Mouse (Mus musculus) midbrain, embryonic 11.5 days (tissue): Measurements from ENCODE around the gene Naglu. TPM values are rescaled to one million over a fixed set of nuclear protein-coding genes. Genes with fewer than 3 reads are reported as not detected.
A peak's percentile ranks its signal among the peaks of the same experiment; 100 is the strongest.
"Not testable (repeated sequence)": the region's sequence is repeated elsewhere in the genome, so short reads cannot be mapped to it uniquely, and the experiment has no call there.

Experiments used
- ATAC-seq: fragments of 200-750 bp; cut with Nextera tagmentation; 2 replicates; pipeline ENCODE4 v1.8.0; 2017; ENCODE audit warnings: moderate TSS enrichment, moderate library complexity; ENCODE audit not compliant: low FRiP score
- DNase-seq: peaks from one replicate; pipeline ENCODE4 v3.0.0; 2015; ENCODE audit warnings: low spot score; ENCODE audit errors: missing footprints
- H3K27ac ChIP-seq: fragments of 300-500 bp; sonication (generic); 2 replicates; pipeline ENCODE4 v1.5.1; 2014; ENCODE audit warnings: low read depth, low read length
- H3K27me3 ChIP-seq: fragments of 300-500 bp; sonication (generic); 2 replicates; pipeline ENCODE4 v1.6.1; 2014; ENCODE audit warnings: mild to moderate bottlenecking, low read length, moderate library complexity, mixed read lengths; ENCODE audit not compliant: control insufficient read depth, insufficient read depth
- H3K36me3 ChIP-seq: fragments of 300-500 bp; sonication (generic); 2 replicates; pipeline ENCODE4 v1.6.1; 2014; ENCODE audit warnings: mild to moderate bottlenecking, low read length, moderate library complexity, mixed read lengths; ENCODE audit not compliant: control insufficient read depth, insufficient read depth
- H3K4me1 ChIP-seq: fragments of 300-500 bp; sonication (generic); 2 replicates; pipeline ENCODE4 v1.6.1; 2014; ENCODE audit warnings: low read length; ENCODE audit not compliant: control insufficient read depth, insufficient read depth
- H3K4me2 ChIP-seq: fragments of 300-500 bp; sonication (generic); 2 replicates; pipeline ENCODE4 v1.6.1; 2014; ENCODE audit warnings: mild to moderate bottlenecking, moderate library complexity
- H3K4me3 ChIP-seq: fragments of 300-500 bp; sonication (generic); 2 replicates; pipeline ENCODE4 v1.5.1; 2014; ENCODE audit warnings: low read depth, low read length
- H3K9ac ChIP-seq: fragments of 300-500 bp; sonication (generic); 2 replicates; pipeline ENCODE4 v1.6.1; 2014; ENCODE audit warnings: low read length
- H3K9me3 ChIP-seq: fragments of 300-500 bp; sonication (generic); 2 replicates; pipeline ENCODE4 v1.6.1; 2016; ENCODE audit warnings: low read length; ENCODE audit not compliant: control insufficient read depth
- WGBS: fragments of 180-500 bp; shearing (Covaris S2); extraction: QIAGEN DNeasy Blood & Tissue Kit; methylation state at CpG from one replicate; pipeline ENCODE4 v1.1.7; 2014; 5-methylcytosine and 5-hydroxymethylcytosine counted together
- microRNA-seq: library from miRNA; unstranded; fragments of <30 nt; microRNA quantifications from one replicate; pipeline ENCODE4, GENCODE M21; 2017
- polyA plus RNA-seq: library from polyadenylated mRNA; unstranded; fragments of >200 nt; fragmentation: Nextera tagmentation; extraction: Ambion mirVana; gene quantifications from 2 replicates; pipeline ENCODE4 v1.2.1, GENCODE M21; 2014

Naglu gene
- polyA plus RNA-seq, 1 experiment from 2014 or later: 6.9 TPM

DNA sequence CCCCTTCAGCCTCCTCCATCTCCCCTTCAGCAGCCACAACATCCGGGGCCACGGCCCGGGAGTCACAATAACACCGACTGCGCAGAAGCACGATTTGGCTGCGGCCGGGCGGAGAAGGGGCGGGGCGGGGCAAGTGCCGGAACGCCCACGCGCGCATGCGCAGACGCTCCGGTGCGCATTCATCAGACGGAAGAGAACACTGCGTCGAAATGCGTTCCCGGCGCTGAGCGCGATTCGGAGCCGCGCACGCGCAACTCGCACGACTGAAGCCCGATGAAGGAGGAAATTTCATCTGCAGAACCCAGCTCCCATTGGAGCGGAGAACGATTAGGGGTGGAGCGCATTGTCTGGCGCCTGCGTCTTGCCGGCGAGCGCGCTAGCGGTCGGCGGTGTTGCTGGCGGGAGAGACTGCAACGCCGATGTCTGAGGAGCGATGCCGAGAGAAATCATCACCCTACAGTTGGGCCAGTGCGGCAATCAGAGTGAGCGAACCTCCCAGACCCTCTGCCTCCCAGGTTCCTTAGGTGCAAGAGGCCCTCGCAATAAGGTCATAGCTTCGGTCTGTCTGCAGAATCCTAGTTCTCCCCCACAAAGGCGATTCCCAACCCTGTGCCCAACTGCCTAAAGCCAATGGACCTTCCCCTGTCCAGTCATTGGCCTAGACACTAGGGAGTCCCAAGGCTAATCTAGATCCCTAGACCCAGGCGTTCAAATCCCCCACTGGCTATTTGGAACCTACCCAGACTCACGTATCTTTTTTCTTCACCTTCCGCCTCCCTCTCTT, 50.1 kb downstream of the Naglu start, which contains the start of the genes Retreg3 and Tubg1:
TSS of gene Retreg3 (minus strand) at position 133 of the 784 bp plus-strand sequence.
TSS of gene Tubg1 (plus strand) at position 178 of the 784 bp plus-strand sequence.
- peak within 1 kb of the TSS; percentile 92 for H3K9ac ChIP-seq
- under 1% methylated on average over 61 of the region's 61 CpGs for WGBS
- no peaks in the 10 kb centered on the region for H3K9me3 ChIP-seq
- H3K36me3 ChIP-seq: peaks cover 2% of the 10 kb centered on the region
- H3K4me2 ChIP-seq: peak within 1 kb of the TSS; percentile 98
- DNase-seq (peak; percentile 100), ATAC-seq (peak; percentile 94)
- peak within 1 kb of the TSS; percentile 84 for H3K27ac ChIP-seq
- H3K4me1 ChIP-seq: peaks cover 17% of the 10 kb centered on the region
- H3K4me3 ChIP-seq: peak within 1 kb of the TSS; percentile 87
- no peaks in the 10 kb centered on the region for H3K27me3 ChIP-seq

DNA sequence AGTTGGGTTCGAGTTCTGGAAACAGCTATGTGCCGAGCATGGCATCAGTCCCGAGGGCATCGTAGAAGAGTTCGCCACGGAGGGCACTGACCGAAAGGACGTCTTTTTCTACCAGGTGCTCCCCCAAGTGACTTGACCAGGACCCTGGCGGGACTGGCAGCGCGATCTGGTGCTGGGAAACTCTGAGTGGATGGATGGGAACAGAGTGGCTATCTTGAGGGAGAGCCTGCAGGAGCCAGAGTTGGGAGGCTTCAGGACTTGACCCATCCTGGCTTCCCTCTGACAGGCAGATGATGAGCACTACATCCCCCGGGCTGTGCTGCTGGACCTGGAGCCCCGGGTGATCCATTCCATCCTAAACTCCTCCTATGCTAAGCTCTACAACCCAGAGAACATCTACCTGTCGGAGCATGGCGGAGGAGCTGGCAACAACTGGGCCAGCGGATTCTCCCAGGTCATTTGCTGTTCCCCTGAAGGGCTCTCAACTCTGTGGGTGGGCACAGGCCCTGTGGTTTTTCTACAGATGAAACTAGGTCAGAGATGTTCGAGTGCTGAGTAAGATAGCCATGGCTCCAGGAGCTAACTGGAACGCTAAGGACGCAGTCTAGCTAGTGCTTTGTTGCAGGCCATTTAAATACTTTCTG, 50.9 kb downstream of the Naglu start:
- DNase-seq (no peak), ATAC-seq (no peak)
- Histone ChIP-seq H3K4me3 (peak overlapping the region; percentile 87), H3K27me3 (no peaks in the 10 kb centered on the region), H3K9me3 (no peaks in the 10 kb centered on the region), H3K4me2 (peak overlapping the region; percentile 98), H3K4me1 (peaks cover 17% of the 10 kb centered on the region), H3K9ac (peak overlapping the region; percentile 79), H3K27ac (peak overlapping the region; percentile 84), H3K36me3 (peaks cover 2% of the 10 kb centered on the region)
- 27% methylated on average over 19 of the region's 19 CpGs for WGBS

DNA sequence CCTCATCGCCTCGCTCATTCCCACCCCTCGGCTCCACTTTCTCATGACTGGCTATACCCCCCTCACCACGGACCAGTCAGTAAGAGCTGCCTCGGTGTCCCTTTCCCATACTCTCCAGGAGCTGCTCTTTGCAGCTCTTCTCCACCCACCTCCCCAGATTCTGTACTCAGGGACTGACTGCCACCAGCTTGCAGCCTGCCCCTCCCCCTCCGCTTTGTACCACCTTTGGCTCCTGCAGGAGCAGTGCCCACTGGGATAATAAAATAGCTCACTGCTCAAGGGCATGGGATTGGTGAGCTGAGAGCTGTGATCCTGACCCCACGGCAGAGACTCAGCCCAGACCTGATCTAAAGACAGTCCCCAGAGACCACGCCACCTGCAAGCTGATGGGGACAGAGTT, 54.7 kb downstream of the Naglu start:
- not testable (repeated sequence) for ATAC-seq, H3K27me3 ChIP-seq, H3K4me1 ChIP-seq, H3K9me3 ChIP-seq, H3K27ac ChIP-seq, H3K4me3 ChIP-seq, H3K4me2 ChIP-seq, H3K9ac ChIP-seq, DNase-seq
- peaks cover 11% of the 10 kb centered on the region for H3K36me3 ChIP-seq
- 94% methylated on average over 8 of the region's 8 CpGs for WGBS

DNA sequence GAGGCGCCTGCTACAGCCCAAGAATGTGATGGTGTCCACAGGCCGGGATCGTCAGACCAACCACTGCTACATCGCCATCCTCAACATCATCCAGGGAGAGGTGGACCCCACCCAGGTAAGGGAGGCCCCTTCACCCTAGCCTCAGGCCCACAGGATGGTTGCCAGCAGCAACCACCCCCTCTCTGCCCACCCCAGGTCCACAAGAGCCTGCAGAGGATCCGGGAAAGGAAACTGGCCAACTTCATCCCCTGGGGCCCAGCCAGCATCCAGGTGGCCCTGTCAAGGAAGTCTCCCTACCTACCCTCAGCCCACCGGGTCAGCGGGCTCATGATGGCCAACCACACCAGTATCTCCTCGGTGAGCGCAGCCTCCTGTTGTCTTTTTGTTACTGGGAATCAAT, 55.2 kb downstream of the Naglu start:
- not testable (repeated sequence) for ATAC-seq, H3K4me3 ChIP-seq, H3K9me3 ChIP-seq, H3K4me1 ChIP-seq, H3K9ac ChIP-seq, H3K27ac ChIP-seq, DNase-seq, H3K4me2 ChIP-seq, H3K27me3 ChIP-seq
- 100% methylated on average over 7 of the region's 9 CpGs for WGBS
- peaks cover 11% of the 10 kb centered on the region for H3K36me3 ChIP-seq

DNA sequence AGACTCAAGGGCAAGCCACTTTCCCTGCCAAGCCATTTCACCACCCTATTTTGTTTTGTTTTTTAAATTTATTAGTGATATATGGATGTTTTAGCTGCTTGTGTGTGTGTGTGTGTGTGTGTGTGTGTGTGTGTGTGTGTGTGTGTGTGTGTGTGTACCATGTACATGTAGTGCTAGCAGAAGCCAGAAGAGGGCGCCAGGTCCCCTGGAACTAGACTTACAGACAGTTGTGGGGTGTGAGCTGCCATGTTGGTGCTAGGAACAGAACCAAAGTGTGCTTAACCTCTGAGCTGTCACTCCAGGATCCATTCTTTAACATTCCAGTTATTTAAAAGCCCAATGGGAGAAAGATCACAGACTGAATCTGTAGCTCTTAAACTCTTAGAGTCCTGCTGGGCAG, 57.3 kb downstream of the Naglu start:
- Histone ChIP-seq H3K36me3 (peaks cover 11% of the 10 kb centered on the region), H3K9ac (no peak overlapping the region), H3K4me1 (no peaks in the 10 kb centered on the region), H3K27ac (no peak overlapping the region), H3K4me2 (no peak overlapping the region), H3K9me3 (no peaks in the 10 kb centered on the region), H3K4me3 (no peak overlapping the region), H3K27me3 (no peaks in the 10 kb centered on the region)
- ATAC-seq (no peak), DNase-seq (no peak)
- 94% methylated on average over 1 of the region's 1 CpGs for WGBS

Small RNA genes within 50 kb of the gene (microRNA-seq; reads per million reads assigned to microRNA genes)
- 2.5 reads per million, percentile 9 among the genes with 10 or more reads in this experiment for gene Mir6928

Other genes with a start within 250 kb of the Naglu start
- 14.6 and 17.3 TPM in 2 replicates for gene Stat5b, start 219.3 kb upstream of the Naglu start, polyA plus RNA-seq
- gene Stat5a, start 210.7 kb upstream of the Naglu start, polyA plus RNA-seq: 0.97 and 1.4 TPM in 2 replicates
- gene Stat3, start 130.5 kb upstream of the Naglu start, polyA plus RNA-seq: 22.8 and 24.0 TPM in 2 replicates
- gene Cavin1, start 99.1 kb upstream of the Naglu start, polyA plus RNA-seq: 12.5 and 14.8 TPM in 2 replicates
- gene Atp6v0a1, start 60.6 kb upstream of the Naglu start, polyA plus RNA-seq: 42.5 and 45.9 TPM in 2 replicates
- 0.10 TPM in 1 of 2 replicates, not detected in the other for gene Hsd17b1, start 8.4 kb downstream of the Naglu start, polyA plus RNA-seq
- gene Coasy, start 12.6 kb downstream of the Naglu start, polyA plus RNA-seq: 53.2 and 53.3 TPM in 2 replicates
- 38.0 and 47.0 TPM in 2 replicates for gene Mlx, start 17.3 kb downstream of the Naglu start, polyA plus RNA-seq
- 57.0 and 64.8 TPM in 2 replicates for gene Psmc3ip, start 25.4 kb downstream of the Naglu start, polyA plus RNA-seq
- gene Retreg3, start 49.9 kb downstream of the Naglu start, polyA plus RNA-seq: 11.0 and 11.4 TPM in 2 replicates
- gene Tubg1, start 49.9 kb downstream of the Naglu start, polyA plus RNA-seq: 96.3 and 108 TPM in 2 replicates
- gene Tubg2, start 85.9 kb downstream of the Naglu start, polyA plus RNA-seq: 3.4 and 5.1 TPM in 2 replicates
- 0.30 and 0.32 TPM in 2 replicates for gene Cntnap1, start 100.5 kb downstream of the Naglu start, polyA plus RNA-seq
- gene Plekhh3, start 101.3 kb downstream of the Naglu start, polyA plus RNA-seq: 5.8 and 7.2 TPM in 2 replicates
- not detected in 2 replicates for gene Ccr10, start 105.4 kb downstream of the Naglu start, polyA plus RNA-seq
- 10.4 and 10.6 TPM in 2 replicates for gene Ezh1, start 156.5 kb downstream of the Naglu start, polyA plus RNA-seq
- gene Ramp2, start 176.0 kb downstream of the Naglu start, polyA plus RNA-seq: 65.6 and 73.4 TPM in 2 replicates
- 122 and 130 TPM in 2 replicates for gene Vps25, start 183.7 kb downstream of the Naglu start, polyA plus RNA-seq
- gene Wnk4, start 190.6 kb downstream of the Naglu start, polyA plus RNA-seq: 4.8 and 5.2 TPM in 2 replicates
- 1.4 and 1.7 TPM in 2 replicates for gene Cntd1, start 209.0 kb downstream of the Naglu start, polyA plus RNA-seq
- gene Coa3, start 209.1 kb downstream of the Naglu start, polyA plus RNA-seq: 213 and 220 TPM in 2 replicates
- 163 and 179 TPM in 2 replicates for gene Becn1, start 232.3 kb downstream of the Naglu start, polyA plus RNA-seq
- gene Psme3, start 246.2 kb downstream of the Naglu start, polyA plus RNA-seq: 146 and 154 TPM in 2 replicates